Mouse (Mus musculus): ENCODE data around the gene Acap1. TPM values are rescaled to one million over a fixed set of nuclear protein-coding genes. Genes with fewer than 3 reads are reported as not detected.
"Not testable (repeated sequence)": the region's sequence is repeated elsewhere in the genome, so short reads cannot be mapped to it uniquely, and the experiment has no call there.

The Acap1 gene
- total RNA-seq (2021): under 1 TPM; 0.15 to 0.26 TPM

DNA sequence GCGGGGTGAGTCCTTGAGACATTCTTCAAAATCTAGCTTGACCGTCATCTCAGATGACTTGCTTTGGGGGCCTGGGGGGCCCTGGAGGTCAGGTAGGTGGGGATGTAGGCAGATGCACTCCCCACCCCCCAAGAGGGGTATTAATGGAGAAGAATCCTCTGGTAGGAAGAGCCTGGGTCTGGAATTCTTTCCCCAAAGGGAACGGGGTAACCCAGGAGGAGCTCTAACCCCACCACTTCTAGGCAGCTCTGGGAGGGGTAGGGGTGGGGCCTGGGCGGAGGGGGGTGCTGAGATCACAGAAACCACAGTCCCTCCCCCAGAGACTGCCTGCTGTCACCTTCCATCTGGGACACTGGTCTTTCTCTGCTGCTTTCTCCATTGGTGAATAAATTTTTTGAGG lies at the start of gene Acap1:
Gene Acap1 (minus strand): TSS at position 249 of the 400 bp plus-strand sequence.
- DNase-seq (ENCODE audit: extremely low spot score in 1 of 2, low spot score in 2 of 2): no peak
- intact Hi-C loops (cut with DNase I): no loop called here

- intact Hi-C loops (cut with DNase I): no loop called here
- DNase-seq (ENCODE audit: extremely low spot score in 1 of 2, low spot score in 2 of 2): no peak
These were observed 45.6 kb upstream of the Acap1 start for GRCm38 (mm10) chr11:69940962-69941361.

GRCm38 (mm10) chr11:69939731-69940130 lies 44.4 kb upstream of the Acap1 start:
- intact Hi-C loops (cut with DNase I): loop anchor here (10.0 kb wide), 1 partner anchor 275 kb away; the partner anchor contains the start of gene Slc16a11
- DNase-seq (ENCODE audit: extremely low spot score in 1 of 2, low spot score in 2 of 2): no peak

DNA sequence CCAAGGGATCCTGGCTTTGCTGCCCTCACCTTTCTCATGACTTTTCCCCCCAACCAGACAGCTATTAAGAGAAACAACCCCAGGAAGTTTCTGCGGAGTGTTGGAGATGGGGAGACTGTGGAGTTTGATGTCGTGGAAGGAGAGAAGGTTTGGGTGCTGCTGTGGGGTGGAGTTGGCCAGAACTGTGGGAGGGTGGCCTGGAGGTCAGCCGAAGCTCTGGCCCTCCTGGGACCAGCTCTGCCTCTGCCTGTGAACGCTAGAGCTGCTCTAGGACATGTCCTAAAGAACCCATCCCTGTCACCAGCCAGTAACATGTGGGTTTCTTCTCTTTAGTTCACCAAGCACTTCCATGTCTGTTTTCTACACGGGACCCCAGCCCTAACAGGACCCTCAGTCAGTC lies 43.8 kb upstream of the Acap1 start:
- DNase-seq (ENCODE audit: extremely low spot score in 1 of 2, low spot score in 2 of 2): no peak
- intact Hi-C loops (cut with DNase I): loop anchor here (10.0 kb wide), 1 partner anchor 276 kb away; the partner anchor contains the start of gene Slc16a11

DNA sequence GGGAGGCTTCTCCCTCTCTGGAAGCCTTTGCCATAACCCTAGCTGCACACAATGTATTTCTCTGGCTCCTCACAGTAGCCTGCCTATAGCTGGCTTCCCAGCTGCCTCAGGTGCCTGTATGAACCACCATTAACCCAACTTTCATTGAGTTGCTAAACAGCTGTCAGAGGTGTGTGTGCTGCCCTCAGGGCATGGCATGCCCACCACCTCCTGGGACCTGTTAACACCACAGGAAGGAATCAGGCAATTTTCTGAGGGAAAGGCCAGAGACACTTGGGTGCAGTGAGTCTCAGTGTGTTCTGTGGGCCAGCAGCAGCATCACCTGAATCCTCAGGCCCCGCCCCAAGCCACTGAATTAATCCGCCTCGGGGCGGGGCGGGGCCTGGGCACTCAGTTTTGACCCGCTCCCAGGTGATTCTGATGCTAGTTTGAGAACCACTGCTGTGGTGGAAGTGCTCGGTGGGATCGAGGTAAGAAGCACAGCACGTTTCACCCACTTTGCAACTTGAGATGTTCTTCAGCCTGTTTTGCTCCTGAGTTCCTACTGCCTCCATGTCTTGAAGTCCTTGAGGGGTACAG lies 43.2 kb upstream of the Acap1 start:
- intact Hi-C loops (cut with DNase I): loop anchor here (10.0 kb wide), 1 partner anchor 276 kb away; the partner anchor contains the start of gene Slc16a11
- DNase-seq (ENCODE audit: extremely low spot score in 1 of 2, low spot score in 2 of 2): no peak

DNA sequence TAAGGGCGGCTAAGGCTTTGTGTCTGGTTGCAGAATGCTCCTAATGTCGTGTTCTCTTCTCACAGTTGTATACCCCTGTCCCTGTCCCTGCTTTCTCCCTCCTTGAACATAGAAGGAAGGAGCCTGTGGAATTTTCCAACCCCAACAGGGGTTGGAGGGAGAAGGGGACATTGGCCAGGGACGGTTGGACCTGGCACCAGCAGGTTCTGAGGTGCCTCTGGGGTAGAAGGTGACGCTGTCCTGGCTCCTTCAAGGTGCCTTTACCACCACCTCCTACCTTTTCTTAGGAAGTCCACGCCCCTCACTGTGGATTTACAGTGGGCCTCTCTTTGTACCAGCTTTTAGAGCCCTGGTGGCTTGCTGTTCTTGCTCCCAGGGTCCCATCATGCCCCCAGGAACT lies 42.5 kb upstream of the Acap1 start:
- DNase-seq (ENCODE audit: extremely low spot score in 1 of 2, low spot score in 2 of 2): no peak
- intact Hi-C loops (cut with DNase I): loop anchor here (10.0 kb wide), 1 partner anchor 277 kb away; the partner anchor contains the start of gene Slc16a11

DNA sequence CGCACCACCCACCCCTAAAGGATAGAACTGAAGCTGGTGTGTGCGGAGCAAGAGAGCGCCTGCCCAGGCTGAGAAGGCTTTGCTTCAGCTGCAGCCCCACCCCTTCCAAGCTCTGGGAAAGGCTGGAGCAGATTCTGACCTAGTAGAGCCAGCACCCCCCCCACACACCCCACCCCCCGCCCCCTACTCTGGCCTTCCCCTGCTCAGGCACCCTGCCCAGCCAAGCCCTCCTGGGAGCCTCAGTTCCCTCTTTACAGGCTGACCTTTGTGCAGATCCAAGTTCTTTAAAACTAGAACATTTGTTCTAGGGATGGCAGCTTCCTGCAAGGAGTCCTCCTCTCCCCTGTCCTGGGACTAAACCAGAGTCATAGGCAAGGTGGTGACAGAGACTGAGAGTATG lies 42.0 kb upstream of the Acap1 start:
- DNase-seq (ENCODE audit: extremely low spot score in 1 of 2, low spot score in 2 of 2): peak in 1 of 2 experiments; percentile 41
- intact Hi-C loops (cut with DNase I): loop anchor here (10.0 kb wide), 1 partner anchor 277 kb away; the partner anchor contains the start of gene Slc16a11

DNA sequence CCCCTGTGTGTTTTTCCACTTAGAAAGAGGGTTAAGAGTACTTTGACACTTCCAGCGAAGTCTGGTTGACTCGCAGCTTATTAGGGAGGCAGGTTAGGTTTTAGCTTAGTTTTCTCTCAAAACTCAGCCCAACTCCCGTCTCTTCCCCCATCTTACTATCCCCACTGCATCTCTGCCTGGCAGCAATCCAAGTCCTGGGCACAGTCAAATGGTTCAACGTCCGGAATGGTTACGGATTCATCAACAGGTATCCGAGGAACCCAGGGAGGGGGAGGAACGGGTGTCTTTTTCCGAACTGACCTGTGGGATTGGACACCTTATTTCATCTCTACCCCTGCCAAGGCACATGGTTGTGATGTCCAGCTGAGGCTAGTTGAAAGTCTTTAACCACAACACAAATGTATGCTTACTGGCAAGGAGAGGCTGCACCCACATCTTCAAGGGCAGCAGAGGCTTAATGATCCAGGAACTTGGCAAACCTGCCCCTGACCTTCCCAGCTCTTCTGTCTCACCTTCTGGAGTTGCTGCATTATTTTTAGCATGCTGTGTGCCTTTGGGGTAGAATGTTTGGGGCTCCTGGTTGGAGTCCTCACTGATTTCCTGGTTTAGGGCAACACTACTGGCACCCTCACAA lies 41.5 kb upstream of the Acap1 start:
- intact Hi-C loops (cut with DNase I): loop anchor here (10.0 kb wide), 1 partner anchor 278 kb away; the partner anchor contains the start of gene Slc16a11
- DNase-seq (ENCODE audit: extremely low spot score in 1 of 2, low spot score in 2 of 2): no peak

DNA sequence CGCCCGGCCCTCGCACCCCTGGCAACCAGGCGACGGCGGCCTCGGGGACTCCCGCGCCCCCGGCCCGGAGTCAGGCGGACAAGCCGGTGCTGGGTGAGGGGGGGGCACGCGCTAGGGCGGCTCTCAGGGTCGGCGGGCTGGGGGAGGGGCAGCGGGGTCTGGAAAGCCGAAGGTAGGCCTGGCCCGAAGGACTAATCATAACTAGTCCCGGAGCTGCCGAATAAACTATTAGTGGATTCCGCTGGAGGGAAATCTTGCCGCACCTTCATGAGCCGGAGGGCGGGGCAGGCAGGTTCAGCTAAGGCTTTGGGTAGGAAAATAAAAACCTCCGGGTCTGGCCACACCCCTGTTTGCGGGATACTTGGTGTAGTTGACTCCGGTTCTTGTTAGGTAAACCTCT lies 40.8 kb upstream of the Acap1 start:
- intact Hi-C loops (cut with DNase I): loop anchor here (10.0 kb wide), 1 partner anchor 279 kb away; the partner anchor contains the start of gene Slc16a11

DNA sequence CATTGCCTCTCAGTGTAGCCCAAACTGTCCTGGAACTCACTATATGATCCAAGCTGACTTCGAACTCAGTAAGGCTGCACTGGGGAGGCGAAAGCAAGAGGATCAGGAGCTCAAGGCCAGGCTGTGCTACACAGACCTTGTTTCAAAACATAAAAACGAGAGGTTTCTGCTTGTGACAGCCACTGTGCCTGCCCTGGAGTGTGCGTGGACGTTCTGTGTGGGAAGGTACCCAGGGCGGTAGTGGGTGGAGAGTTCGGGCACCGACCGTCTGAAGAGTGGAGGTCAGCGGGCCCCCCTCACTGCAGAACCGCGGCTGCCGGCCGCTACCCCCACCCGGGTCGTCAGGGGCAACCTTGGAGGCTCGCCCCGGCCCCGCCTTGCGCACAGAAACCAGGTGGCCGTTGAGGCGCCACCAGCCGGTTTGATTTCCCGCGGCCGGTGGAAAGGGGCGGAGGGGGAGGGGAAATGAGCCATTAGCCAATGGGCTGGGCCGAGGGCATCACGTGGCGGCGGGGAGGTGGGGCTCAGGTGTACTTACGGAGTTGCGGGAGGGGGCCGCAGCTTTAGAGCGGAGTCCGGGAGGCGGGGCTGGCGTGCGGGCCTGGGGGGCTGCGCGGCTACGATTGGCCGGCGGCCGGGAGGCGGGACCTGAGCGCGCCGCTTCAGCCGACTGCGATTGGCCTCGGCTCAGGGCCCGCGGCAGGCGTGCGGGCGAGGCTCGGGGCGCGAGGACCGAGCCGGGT lies 40.0 kb upstream of the Acap1 start, which contains the start of gene Ybx2:
Gene Ybx2 (plus strand): TSS at position 660 of the 743 bp plus-strand sequence.
- intact Hi-C loops (cut with DNase I): loop anchor here (2.0 to 10.0 kb wide), 2 partner anchors 13 to 279 kb away; partner anchors contain the start of genes Slc16a11 and Slc2a4
- DNase-seq (ENCODE audit: extremely low spot score in 1 of 2, low spot score in 2 of 2): peak; percentile 82 to 91

More for the DNA sequence above, 40.8 kb upstream of the Acap1 start:
- DNase-seq (ENCODE audit: extremely low spot score in 1 of 2, low spot score in 2 of 2): peak in 1 of 2 experiments; percentile 61

DNA sequence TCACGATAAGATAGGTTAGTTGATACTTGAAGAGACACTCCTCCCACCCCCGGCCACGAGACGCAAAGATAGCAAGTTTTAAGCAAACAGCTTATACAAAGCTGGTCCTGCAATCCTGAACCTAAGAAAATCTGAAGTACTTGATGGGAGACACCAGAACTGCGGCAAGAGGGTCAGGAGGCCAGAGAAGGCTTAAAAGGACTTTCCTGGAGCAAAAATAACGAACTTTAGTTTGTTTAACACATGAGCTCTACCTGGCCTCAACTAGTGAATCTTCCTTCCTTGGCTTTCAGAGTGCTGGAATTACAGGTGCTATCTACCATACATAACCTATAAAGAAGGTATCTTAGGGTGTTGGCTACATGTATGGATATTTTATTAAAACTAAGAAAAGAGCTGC lies 39.3 kb upstream of the Acap1 start:
- DNase-seq (ENCODE audit: extremely low spot score in 1 of 2, low spot score in 2 of 2): no peak
- intact Hi-C loops (cut with DNase I): loop anchor here (2.0 to 10.0 kb wide), 2 partner anchors 14 to 280 kb away; partner anchors contain the start of genes Slc16a11 and Slc2a4

DNA sequence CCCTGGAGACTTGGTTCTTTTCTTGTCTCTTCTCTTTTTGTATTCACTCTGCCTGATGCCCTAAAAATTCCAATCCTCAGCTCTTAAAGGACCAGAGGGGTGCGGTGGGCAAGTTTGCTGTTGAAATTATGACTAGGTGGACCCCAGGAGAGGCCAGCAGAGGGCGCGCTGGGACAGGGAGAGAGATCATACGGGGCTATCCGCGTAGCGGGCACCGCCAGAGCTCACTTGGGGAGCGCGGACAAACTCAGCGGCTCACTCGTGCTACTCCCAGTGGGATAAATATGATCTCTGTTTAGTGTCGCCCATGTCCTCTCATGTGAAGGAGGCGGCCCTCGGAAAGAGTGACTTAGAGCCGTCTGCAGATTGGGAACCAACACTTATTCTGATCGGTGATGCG lies 38.8 kb upstream of the Acap1 start:
- intact Hi-C loops (cut with DNase I): loop anchor here (2.0 to 10.0 kb wide), 2 partner anchors 15 to 281 kb away; partner anchors contain the start of genes Slc16a11 and Slc2a4
- DNase-seq (ENCODE audit: extremely low spot score in 1 of 2, low spot score in 2 of 2): peak; percentile 83 to 94

DNA sequence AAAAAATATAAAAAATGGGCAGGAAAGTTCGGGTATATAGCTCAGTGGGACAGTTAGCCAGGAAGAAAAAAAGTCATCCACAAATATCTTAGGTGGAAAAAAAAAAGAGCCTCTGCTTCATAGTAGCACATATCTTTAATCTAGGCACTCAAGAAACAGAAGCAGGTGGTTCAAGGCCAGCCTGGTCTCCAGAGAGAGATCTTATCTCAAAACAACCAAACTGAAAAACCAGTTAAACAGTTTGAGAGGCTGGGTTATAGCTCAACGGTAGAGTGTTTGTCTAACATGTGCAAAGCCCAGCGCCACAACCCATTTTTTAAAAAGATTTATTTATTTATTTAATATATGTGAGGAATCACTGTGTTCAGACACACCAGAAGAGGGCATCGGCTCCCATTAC lies 37.7 kb upstream of the Acap1 start:
- intact Hi-C loops (cut with DNase I): loop anchor here (10.0 kb wide), 1 partner anchor 282 kb away; the partner anchor contains the start of gene Slc16a11
- no peak for DNase-seq (ENCODE audit: extremely low spot score in 1 of 2, low spot score in 2 of 2)

GRCm38 (mm10) chr11:69932254-69932653 lies 36.9 kb upstream of the Acap1 start:
- no peak for DNase-seq (ENCODE audit: extremely low spot score in 1 of 2, low spot score in 2 of 2)
- intact Hi-C loops (cut with DNase I): loop anchor here (10.0 kb wide), 1 partner anchor 283 kb away; the partner anchor contains the start of gene Slc16a11

DNA sequence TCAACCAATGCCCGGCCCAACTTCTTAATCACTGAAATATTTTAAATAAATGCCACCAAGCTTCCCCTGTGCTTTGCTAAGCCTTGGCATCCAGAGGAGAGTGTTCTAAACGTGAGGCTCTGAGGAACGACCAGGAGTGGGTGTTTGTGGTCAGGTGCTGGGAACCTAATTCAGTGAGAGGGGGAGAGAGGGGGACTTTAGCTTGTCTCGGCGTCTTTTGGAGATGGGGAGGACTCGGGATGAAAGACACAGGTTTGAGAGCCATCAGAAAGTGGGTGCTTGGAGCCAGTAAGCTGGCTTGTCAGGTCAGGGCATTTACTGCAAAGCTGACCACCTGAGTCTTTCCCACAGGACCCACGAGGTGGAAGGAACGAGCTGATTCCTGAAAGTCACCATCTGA lies 36.4 kb upstream of the Acap1 start:
- no peak for DNase-seq (ENCODE audit: extremely low spot score in 1 of 2, low spot score in 2 of 2)
- intact Hi-C loops (cut with DNase I): loop anchor here (10.0 kb wide), 1 partner anchor 283 kb away; the partner anchor contains the start of gene Slc16a11

DNA sequence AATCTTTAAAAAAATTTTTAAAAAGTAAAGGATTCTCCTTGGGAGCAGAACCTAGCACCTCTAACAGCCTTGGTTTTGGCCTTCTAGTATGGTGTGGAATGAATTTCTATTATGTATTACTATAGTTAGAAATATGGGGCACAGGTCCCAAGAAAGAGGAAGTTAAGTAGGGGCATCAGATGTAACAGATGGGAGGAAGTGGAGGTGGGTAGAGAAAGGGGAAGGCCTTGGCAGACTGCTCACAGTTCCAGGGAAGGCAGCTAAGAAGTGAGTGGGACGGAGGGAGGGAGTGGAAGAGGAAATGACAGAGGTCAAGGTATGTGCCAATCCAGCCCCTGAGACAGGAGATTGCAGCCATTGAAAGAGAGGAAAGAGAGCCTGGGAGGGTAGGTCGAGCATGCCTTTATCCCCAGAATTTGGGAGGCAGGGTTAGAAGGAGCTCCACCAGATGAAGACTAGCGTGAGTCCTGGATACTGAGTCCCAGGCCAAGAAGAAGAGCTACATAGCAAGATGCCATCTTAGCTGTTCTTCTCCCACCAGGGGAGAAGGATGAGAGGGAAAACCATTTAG lies 35.7 kb upstream of the Acap1 start:
- intact Hi-C loops (cut with DNase I): loop anchor here (10.0 kb wide), 1 partner anchor 284 kb away; the partner anchor contains the start of gene Slc16a11
- DNase-seq (ENCODE audit: extremely low spot score in 1 of 2, low spot score in 2 of 2): no peak

DNA sequence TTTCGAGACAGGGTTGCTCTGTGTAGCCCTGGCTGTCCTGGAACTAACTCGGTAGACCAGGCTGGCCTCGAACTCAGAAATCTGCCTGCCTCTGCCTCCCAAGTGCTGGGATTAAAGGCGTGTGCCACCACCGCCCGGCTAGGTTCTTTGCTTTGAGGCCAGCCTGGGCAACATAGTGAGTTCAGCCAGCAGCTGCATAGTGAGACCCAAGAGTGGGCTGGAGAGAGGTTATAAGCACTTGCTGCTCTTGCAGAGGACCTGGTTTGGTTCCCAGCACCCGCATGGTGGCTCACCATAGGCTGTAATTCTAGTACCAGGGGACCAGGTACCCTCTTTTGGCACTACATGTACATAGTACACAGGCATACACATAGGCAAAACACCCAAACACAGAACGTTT lies 34.8 kb upstream of the Acap1 start:
- DNase-seq (ENCODE audit: extremely low spot score in 1 of 2, low spot score in 2 of 2): not testable (repeated sequence)
- intact Hi-C loops (cut with DNase I): loop anchor here (10.0 kb wide), 1 partner anchor 285 kb away; the partner anchor contains the start of gene Slc16a11

DNA sequence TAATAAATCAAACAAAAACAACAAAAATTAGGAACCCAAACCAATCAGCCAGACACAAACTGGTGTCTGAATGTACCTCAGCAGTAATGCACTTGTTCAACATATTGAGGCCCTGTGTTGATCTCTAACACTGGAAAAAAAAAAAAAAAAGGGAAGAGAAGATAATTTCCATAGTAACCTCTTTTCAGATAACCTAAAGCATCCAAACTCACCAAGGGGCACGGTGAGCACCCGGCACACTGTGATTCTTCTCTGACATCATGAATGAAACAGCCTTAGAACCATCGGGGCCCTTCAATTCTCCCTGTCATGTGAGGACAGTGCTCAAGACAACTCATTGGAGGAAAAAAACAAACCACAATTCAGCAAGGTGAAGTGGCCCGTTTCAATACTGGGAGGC lies 34.4 kb upstream of the Acap1 start:
- intact Hi-C loops (cut with DNase I): loop anchor here (10.0 kb wide), 1 partner anchor 285 kb away; the partner anchor contains the start of gene Slc16a11
- no peak for DNase-seq (ENCODE audit: extremely low spot score in 1 of 2, low spot score in 2 of 2)
